Mouse (Mus musculus): ENCODE results near the gene Aimp2.

Gene Aimp2

DNA sequence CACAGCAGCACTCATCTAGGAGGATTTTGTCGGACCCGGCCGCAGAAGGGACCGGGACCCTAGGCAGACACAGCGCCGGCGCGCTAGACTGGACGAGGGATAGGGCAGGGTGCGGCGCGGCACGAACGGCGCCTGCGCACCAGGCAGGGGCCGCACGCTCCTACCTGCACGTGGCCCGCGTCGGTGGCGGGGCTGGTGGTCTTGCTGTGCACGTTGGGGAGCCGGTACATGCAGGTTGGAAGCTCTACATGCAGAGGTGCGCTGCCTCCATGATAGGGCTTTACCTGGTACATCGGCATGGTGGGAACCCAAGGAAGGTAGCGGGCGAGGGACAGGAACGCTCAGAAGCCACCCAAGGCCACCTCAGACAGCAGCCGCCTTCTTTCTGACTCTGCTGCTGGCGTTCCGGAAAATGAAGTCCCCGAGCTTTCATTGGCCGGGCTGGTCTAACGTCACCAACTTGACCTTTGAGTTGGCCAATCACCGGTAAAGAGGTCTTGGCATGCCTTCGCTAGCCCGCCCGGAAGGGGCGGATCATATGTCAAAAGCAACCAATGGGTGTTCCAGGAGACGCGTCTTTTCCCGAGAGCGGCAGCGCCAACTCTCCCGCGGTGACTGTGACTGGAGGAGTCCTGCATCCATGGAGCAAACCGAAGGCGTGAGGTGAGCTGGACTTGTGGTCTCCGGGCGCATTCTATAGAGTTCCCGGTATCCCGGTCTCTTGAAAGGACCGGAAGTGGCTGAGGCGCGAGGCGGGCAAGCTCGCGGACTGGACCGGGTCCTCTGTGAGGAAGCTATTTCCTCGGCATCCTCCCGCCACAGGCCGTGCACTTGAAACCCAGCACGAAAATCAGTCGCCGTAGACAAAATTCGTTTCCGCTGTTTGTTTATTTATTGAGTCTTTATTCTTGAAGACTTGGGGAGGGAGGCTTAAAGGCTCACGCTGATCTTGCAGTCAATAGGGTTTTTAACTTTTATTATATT is at the start of gene Aimp2, which contains the start of gene Pms2:
Aimp2 (minus strand) TSS at position 431 of the 984 bp plus-strand sequence.
Pms2 (plus strand) TSS at position 548 of the 984 bp plus-strand sequence.
- in situ Hi-C loops (cut with MboI, MseI), result loop anchor here (5.0 to 25.0 kb wide), 2 partner anchors 597 to 878 kb away; no protein-coding TSS in a partner anchor

- in situ Hi-C loops (cut with MboI, MseI), result no loop called here
Observed at GRCm38 (mm10) chr5:143957101-143957500, 47.5 kb upstream of the Aimp2 start.

DNA sequence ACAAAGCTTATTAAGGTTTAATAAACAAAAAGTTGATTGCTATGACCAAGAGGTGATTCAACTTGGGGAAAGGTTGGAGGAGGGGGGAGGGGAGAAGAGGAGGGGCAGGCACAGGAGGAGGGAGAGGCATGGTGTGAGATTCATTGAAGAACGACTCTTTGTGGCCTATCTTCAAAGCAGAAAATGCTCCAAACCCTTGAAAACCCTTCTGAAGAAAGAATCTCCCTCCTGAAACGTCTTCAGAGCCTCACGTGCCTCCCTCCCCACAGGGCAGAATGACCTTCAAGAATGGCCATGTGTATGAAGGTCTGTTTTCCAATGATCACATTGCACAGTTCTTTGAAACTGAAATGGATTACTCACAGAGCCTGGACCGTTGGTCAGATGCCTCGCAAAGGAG is 40.4 kb upstream of the Aimp2 start:
- in situ Hi-C loops (cut with MboI, MseI), result no loop called here

DNA sequence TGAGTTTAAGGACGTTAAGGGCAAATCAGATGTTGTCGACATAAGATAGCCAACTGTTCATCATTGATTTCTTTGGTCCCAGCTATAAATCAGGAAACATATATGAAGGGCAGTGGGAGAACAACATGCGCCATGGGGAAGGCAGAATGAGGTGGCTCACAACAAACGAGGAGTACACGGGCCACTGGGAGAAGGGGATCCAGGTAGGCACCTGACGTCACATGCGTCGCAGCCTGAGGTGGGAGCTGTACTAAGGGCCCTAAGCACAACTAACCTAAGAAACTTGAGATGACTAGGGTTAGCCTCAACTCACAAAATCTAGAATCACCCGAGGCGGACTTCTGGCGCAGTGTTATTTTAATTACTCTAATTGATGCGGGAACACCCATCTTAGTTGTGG is 38.7 kb upstream of the Aimp2 start:
- in situ Hi-C loops (cut with MboI, MseI), result no loop called here

GRCm38 (mm10) chr5:143943231-143944125 is 33.8 kb upstream of the Aimp2 start:
- in situ Hi-C loops (cut with MboI, MseI), result no loop called here

- in situ Hi-C loops (cut with MboI, MseI), result no loop called here
Observed at GRCm38 (mm10) chr5:143941588-143941987, 31.9 kb upstream of the Aimp2 start.

- in situ Hi-C loops (cut with MboI, MseI), result no loop called here
Observed at GRCm38 (mm10) chr5:143936156-143936555, 26.5 kb upstream of the Aimp2 start.

DNA sequence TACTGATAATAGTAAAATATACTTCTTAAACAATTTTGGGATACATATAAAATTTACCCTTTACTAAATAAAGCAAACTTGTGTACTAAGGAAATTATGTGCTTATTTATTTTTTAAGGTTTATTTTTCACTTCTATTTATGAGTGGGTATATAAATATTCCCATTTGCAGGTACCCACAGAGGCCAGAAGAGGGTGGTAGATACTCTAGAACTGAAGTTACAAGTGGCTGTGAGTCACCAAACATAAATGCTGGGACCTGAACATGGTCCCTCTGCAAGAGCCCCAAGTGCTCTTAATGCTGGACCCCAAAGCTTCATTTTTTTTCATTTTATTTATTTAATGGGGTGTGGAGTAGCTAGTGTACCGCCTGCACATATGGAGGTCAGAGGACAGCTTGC is 24.2 kb upstream of the Aimp2 start:
- in situ Hi-C loops (cut with MboI, MseI), result no loop called here

DNA sequence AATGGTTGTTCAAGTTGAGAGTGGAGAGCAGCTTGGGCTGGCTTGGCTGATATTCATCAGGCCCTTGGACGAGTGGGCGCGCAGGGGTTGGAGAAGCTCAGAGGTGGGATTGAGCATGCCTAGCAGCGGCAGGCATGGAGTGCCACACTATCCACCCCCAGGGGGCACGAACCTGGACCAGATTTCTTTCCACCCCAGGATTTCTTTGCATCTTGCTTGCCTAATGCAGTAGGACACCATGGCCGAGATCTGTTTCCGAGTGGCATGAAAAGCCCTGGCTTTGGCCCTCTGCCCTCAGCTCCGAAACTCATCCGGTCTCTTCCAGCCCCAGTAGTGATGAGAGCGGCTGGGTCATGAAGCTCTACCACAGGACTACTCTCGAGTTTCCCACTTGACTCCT is 23.8 kb upstream of the Aimp2 start:
- in situ Hi-C loops (cut with MboI, MseI), result no loop called here

- in situ Hi-C loops (cut with MboI, MseI), result no loop called here
Observed at GRCm38 (mm10) chr5:143932831-143933230, 23.2 kb upstream of the Aimp2 start, which contains the start of gene Rsph10b. Gene Rsph10b, plus strand, starts transcription at chr5:143933035.

GRCm38 (mm10) chr5:143931863-143932580 is 22.4 kb upstream of the Aimp2 start:
- in situ Hi-C loops (cut with MboI, MseI), result no loop called here

DNA sequence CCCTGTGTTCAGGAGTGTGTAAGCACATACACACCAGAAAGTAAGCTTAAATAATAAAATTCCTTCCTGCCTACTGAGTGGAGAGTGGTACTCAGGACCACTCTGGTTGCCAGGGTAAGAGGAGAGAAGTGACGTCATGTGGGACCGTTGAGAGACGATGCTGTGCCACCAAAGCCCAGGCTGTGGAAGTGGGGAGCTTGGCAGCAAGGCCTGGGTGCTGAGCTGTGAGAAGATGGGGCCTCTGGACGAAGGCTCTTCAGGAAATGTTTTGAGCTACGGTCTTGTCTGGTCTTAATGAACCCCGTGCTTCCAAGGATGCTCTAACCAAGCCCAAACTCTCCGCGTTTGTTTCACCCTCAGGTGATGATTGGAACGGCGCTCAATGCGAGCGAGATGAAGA is 21.0 kb upstream of the Aimp2 start:
- in situ Hi-C loops (cut with MboI, MseI), result no loop called here

- in situ Hi-C loops (cut with MboI, MseI), result no loop called here
Observed at GRCm38 (mm10) chr5:143929291-143929690, 19.6 kb upstream of the Aimp2 start.

DNA sequence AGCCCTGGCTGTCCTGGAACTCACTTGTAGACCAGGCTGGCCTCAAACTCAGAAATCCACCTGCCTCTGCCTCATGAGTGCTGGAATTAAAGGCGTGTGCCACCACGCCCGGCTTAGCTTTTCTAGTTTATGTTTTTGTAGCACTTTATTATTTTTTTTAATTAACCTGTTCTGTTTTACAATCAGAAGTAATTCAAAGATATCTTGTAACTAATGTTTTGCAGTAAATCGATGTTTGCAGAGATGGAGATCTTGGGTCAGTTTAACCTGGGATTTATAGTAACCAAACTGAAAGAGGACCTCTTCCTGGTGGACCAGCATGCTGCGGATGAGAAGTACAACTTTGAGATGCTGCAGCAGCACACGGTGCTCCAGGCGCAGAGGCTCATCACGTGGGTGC is 18.2 kb upstream of the Aimp2 start, which contains the start of gene Gm42421:
Gm42421 (plus strand) TSS at position 301 of the 400 bp plus-strand sequence.
- in situ Hi-C loops (cut with MboI, MseI), result no loop called here

GRCm38 (mm10) chr5:143924781-143925452 is 15.3 kb upstream of the Aimp2 start:
- in situ Hi-C loops (cut with MboI, MseI), result loop anchor here (25.0 kb wide), 1 partner anchor 862 kb away; no protein-coding TSS in a partner anchor

DNA sequence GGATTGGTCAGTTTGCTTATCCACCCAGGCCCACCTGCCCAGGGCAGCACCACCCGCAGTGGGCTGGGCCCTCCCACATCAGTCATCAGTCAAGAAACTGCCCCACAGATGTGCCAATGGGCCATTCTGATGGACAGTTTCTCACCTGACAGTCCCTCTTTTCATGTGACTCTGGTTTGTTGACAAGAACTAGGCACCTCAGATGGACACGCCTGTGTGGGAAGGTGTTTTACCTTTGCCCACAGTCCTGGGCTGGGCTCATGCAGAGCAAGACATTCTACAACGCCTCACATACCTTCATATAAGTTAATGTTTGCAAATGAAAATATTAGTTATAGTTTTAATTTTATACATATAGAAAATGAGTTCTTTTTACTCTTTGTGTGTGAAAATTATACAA is 8.5 kb upstream of the Aimp2 start:
- in situ Hi-C loops (cut with MboI, MseI), result loop anchor here (5.0 to 25.0 kb wide), 2 partner anchors 69 to 869 kb away; no protein-coding TSS in a partner anchor

- in situ Hi-C loops (cut with MboI, MseI), result loop anchor here (5.0 to 25.0 kb wide), 2 partner anchors 70 to 870 kb away; no protein-coding TSS in a partner anchor
Observed at GRCm38 (mm10) chr5:143917418-143917817, 7.8 kb upstream of the Aimp2 start.

GRCm38 (mm10) chr5:143916221-143916620 is 6.6 kb upstream of the Aimp2 start:
- in situ Hi-C loops (cut with MboI, MseI), result loop anchor here (5.0 to 25.0 kb wide), 2 partner anchors 71 to 871 kb away; no protein-coding TSS in a partner anchor

DNA sequence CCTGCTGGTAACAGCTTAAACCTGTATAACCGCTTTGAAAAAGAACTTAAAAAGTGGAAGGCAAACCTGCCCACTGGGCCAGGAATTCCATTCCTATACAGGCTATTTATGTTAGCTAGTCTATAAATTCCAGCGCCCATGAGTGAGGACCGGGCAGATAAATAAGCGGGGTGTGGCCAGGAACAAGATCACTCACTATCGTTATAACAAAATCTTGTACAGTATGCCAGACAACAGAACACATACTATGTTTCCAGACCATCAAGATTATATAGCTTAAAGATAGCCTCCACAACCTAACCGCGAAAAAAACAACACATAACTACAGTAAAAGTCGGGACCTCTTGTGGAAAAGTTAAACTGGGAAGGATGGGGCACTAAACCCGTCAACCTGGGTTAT is 721 bp downstream of the Aimp2 start:
- in situ Hi-C loops (cut with MboI, MseI), result loop anchor here (5.0 to 25.0 kb wide), 2 partner anchors 597 to 878 kb away; no protein-coding TSS in a partner anchor

GRCm38 (mm10) chr5:143906429-143906828 is 3.2 kb downstream of the Aimp2 start:
- in situ Hi-C loops (cut with MboI, MseI), result loop anchor here (5.0 to 25.0 kb wide), 2 partner anchors 594 to 881 kb away; no protein-coding TSS in a partner anchor
